Mouse (Mus musculus) heart, postnatal 0 days (tissue): ENCODE measurements around the gene Arid3b.

Experiments used
- CTCF ChIP-seq: IDR thresholded peaks from 2 replicates; pipeline ENCODE4 v1.5.1; 2016; ENCODE audit warnings: antibody characterized with exemption, control low read depth, low read depth
- EP300 ChIP-seq: IDR thresholded peaks from 2 replicates; pipeline ENCODE4 v1.6.1; 2016; ENCODE audit warnings: antibody characterized with exemption, low read depth

DNA sequence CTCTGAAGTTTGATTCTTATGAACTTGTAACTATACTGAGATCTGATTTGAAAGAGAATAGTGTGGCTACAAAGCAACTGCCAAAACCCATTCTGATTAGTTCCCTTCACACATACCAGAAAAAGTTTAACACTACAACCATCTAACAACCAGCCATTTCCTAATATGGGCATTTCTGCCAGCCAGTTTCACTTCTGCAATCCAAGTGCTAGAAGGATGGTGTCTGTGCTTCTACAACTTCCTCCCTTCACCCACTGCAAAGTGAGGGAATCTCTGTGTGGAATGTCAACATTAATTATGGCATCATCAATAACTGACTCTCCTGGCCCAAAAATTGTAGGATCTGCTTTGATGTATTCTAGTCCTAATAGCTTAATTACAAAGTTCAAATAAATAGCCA lies 17.7 kb upstream of the Arid3b start:
- TF ChIP-seq CTCF: no peak
- no peak for TF ChIP-seq EP300
